Mouse (Mus musculus) ES-Bruce4 (cell line): Measurements from ENCODE around the gene Prr13. TPM values are rescaled to one million over a fixed set of nuclear protein-coding genes. Genes with fewer than 3 reads are reported as not detected.

Experiments used
- H3K27ac ChIP-seq: 2 replicates; pipeline ENCODE4 v1.5.1; 2012; ENCODE audit warnings: low read length, inconsistent platforms; ENCODE audit not compliant: insufficient read depth
- H3K27me3 ChIP-seq: 2 replicates; pipeline ENCODE4 v1.6.1; 2012; ENCODE audit warnings: mild to moderate bottlenecking, low read length, inconsistent platforms; ENCODE audit not compliant: control insufficient read depth, poor library complexity, insufficient read depth, severe bottlenecking
- H3K36me3 ChIP-seq: 2 replicates; pipeline ENCODE4 v1.6.1; 2012; ENCODE audit warnings: inconsistent platforms, mild to moderate bottlenecking, low read length, moderate library complexity; ENCODE audit not compliant: control insufficient read depth, poor library complexity, insufficient read depth, severe bottlenecking
- H3K4me1 ChIP-seq: one replicate; pipeline ENCODE4 v1.8.1; 2011; ENCODE audit warnings: low read length; ENCODE audit not compliant: control insufficient read depth, insufficient read depth
- H3K4me3 ChIP-seq: 2 replicates; pipeline ENCODE4 v1.5.1; 2011; ENCODE audit warnings: low read depth, mild to moderate bottlenecking, low read length
- H3K9ac ChIP-seq: 2 replicates; pipeline ENCODE4 v1.6.1; 2012; ENCODE audit warnings: low read depth, mild to moderate bottlenecking, inconsistent platforms; ENCODE audit not compliant: poor library complexity, severe bottlenecking
- H3K9me3 ChIP-seq: replicated peaks from 2 replicates; pipeline ENCODE4 v1.6.1; 2012; ENCODE audit warnings: mild to moderate bottlenecking, low read length, inconsistent platforms; ENCODE audit not compliant: control insufficient read depth, poor library complexity, insufficient read depth, severe bottlenecking
- CTCF ChIP-seq: IDR thresholded peaks from one replicate; pipeline ENCODE4 v1.8.1; 2011; ENCODE audit warnings: low read depth, low read length
- EP300 ChIP-seq: IDR thresholded peaks from 2 replicates; pipeline ENCODE4 v1.6.1; 2011; ENCODE audit warnings: low read depth, low read length; ENCODE audit not compliant: insufficient read depth
- POLR2A ChIP-seq: IDR thresholded peaks from one replicate; pipeline ENCODE4 v1.8.1; 2011; ENCODE audit warnings: low read length; ENCODE audit not compliant: insufficient read depth
- polyA plus RNA-seq: library from polyadenylated mRNA; stranded (reverse); fragments of >200 nt; gene quantifications from 2 replicates; pipeline ENCODE4 v1.2.4, GENCODE M21; 2011; ENCODE audit warnings: low read depth; ENCODE audit not compliant: missing spikeins, insufficient read depth, insufficient read length

Prr13 gene
- polyA plus RNA-seq, 1 experiment = 49.7 TPM

DNA sequence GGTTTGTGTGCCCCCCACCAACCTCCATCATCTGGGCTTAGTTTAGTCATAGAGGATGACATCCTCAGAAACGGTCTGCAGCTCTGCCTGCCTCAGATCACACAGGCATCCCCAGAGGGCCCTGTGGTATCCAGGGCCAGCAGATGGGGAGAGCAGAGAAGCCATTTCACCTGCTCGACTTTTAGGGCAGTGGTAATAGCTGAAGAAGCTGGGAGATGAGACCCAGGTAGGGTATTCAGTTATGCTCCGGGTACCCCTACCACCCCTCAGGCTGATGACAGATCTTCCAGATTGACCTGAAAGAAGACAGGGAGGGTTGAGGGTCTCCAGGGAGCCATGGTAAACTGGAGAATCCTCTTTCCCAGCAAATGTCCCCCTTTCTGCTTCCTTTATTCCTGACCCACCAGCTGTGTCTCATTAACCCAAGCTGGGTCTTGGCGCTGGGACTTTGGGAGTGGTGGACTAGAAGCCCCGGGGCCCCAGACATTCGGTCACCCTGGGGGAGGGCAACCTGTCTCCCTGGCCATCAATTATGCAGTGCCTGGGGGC is 52.5 kb downstream of the Prr13 start:
- peaks cover 7% of the 10 kb centered on the region for H3K4me1 ChIP-seq
- H3K9ac ChIP-seq = no peak overlapping the region
- no peak overlapping the region for H3K4me3 ChIP-seq

DNA sequence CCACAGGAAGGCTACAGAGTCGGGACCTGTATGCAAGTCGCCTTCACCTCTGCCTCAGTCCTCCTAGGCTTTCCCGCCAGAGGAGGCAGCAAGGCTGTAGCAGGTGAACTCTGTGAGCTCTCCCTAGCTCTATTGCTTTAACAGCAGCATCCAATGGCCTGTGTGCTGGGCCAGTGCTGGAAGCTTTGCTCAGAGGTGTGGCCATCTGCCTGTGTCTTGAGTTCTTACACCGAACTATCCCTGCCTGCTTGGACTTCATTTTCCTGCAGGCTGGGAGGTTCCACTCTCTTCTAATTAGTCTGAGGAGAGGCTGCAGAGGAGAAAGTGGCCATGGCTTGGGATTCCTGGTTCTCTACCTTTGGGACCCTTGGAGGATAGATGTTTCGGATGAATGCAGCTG is 53.2 kb downstream of the Prr13 start:
- Histone ChIP-seq H3K27ac (no peak overlapping the region), H3K4me1 (peaks cover 7% of the 10 kb centered on the region), H3K27me3 (no peaks in the 10 kb centered on the region), H3K9me3 (no peaks in the 10 kb centered on the region), H3K9ac (no peak overlapping the region), H3K36me3 (no peaks in the 10 kb centered on the region; the same call in 1 of the 2 replicates), H3K4me3 (no peak overlapping the region)
- no peak for TF ChIP-seq CTCF
- no peak for TF ChIP-seq POLR2A
- no peak for TF ChIP-seq EP300

More for the DNA sequence above, 52.5 kb downstream of the Prr13 start:
- TF ChIP-seq CTCF (no peak), EP300 (no peak), POLR2A (no peak)
- H3K9me3 ChIP-seq = no peaks in the 10 kb centered on the region
- H3K36me3 ChIP-seq = no peaks in the 10 kb centered on the region; the same call in 1 of the 2 replicates
- no peaks in the 10 kb centered on the region for H3K27me3 ChIP-seq
- 0 out of 2 replicates have a peak overlapping the region, but pooled peaks have one; percentile 12 for H3K27ac ChIP-seq

Other genes starting within 250 kb of the Prr13 start
- 3.1 and 9.7 TPM in 2 replicates for gene Itgb7, start 227.1 kb upstream of the Prr13 start, polyA plus RNA-seq
- 38.6 and 42.7 TPM in 2 replicates for gene Rarg, start 201.5 kb upstream of the Prr13 start, polyA plus RNA-seq
- gene Gm9918, start 188.5 kb upstream of the Prr13 start, polyA plus RNA-seq = 0.81 and 1.1 TPM in 2 replicates
- gene Mfsd5, start 179.6 kb upstream of the Prr13 start, polyA plus RNA-seq = 23.2 and 28.0 TPM in 2 replicates
- gene Espl1, start 162.8 kb upstream of the Prr13 start, polyA plus RNA-seq = 68.7 and 71.7 TPM in 2 replicates
- 233 and 309 TPM in 2 replicates for gene Pfdn5, start 132.9 kb upstream of the Prr13 start, polyA plus RNA-seq
- 38.6 and 48.8 TPM in 2 replicates for gene Myg1, start 127.3 kb upstream of the Prr13 start, polyA plus RNA-seq
- 196 and 252 TPM in 2 replicates for gene Aaas, start 108.3 kb upstream of the Prr13 start, polyA plus RNA-seq
- gene Sp7, start 91.8 kb upstream of the Prr13 start, polyA plus RNA-seq = not detected in 2 replicates
- 103 and 106 TPM in 2 replicates for gene Sp1, start 52.9 kb upstream of the Prr13 start, polyA plus RNA-seq
- 1.8 and 2.8 TPM in 2 replicates for gene Amhr2, start 13.7 kb upstream of the Prr13 start, polyA plus RNA-seq
- 1,129 and 1,194 TPM in 2 replicates for gene Pcbp2, start 11.5 kb downstream of the Prr13 start, polyA plus RNA-seq
- not detected in 2 replicates for gene Gm10337, start 44.7 kb downstream of the Prr13 start, polyA plus RNA-seq
- gene Map3k12, start 58.0 kb downstream of the Prr13 start, polyA plus RNA-seq = 11.1 and 14.0 TPM in 2 replicates
- 45.3 and 47.5 TPM in 2 replicates for gene Tarbp2, start 59.2 kb downstream of the Prr13 start, polyA plus RNA-seq
- gene Npff, start 65.9 kb downstream of the Prr13 start, polyA plus RNA-seq = 0.68 and 1.0 TPM in 2 replicates
- gene Gm28047, start 166.0 kb downstream of the Prr13 start, polyA plus RNA-seq = not detected in 2 replicates
- 40.2 and 49.3 TPM in 2 replicates for gene Atf7, start 166.4 kb downstream of the Prr13 start, polyA plus RNA-seq
- 201 and 203 TPM in 2 replicates for gene Atp5g2, start 213.3 kb downstream of the Prr13 start, polyA plus RNA-seq